Mouse (Mus musculus) 3T3-L1 (cell line): ENCODE measurements at regions not wholly inside any gene's neighbourhood (a gene's known extent, or its start where the extent isn't known, plus 50 kb on each side); places are given as distances from the start of the nearest gene placed in this dataset.

Experiments used
- DNase-seq: peaks from one replicate; pipeline ENCODE4 v3.0.0-alpha.2; 2015; ENCODE audit warnings: low read depth, low spot score

DNA sequence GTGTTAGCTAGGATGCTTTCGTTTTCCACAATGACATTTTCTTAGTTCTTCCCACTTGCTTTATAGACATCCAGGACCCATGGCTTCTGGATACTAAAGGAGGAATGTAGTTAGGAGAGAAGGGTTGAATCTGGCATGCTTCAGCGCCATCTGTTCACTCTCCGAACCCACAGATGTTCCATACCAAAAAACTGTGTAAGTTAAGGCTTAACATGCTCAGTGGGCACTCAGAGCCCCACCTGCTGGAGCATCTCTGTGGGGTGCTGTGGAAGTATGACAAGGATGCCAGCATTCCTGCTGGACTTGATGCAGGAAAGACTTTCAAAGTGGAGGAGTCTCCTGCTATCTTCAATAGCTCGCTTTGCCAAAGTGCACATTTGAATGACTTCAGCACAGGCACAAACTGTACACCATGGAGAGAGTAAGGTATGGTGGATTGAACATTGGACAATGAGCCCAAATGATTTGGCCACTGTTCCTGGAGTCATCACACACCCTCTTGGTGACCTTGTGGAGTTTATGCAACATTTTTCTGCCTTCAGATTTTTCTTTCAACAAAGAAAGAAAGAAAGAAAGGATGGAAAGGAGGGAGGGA, 802.3 kb downstream of the Cdh8 start:
- no peak for DNase-seq

DNA sequence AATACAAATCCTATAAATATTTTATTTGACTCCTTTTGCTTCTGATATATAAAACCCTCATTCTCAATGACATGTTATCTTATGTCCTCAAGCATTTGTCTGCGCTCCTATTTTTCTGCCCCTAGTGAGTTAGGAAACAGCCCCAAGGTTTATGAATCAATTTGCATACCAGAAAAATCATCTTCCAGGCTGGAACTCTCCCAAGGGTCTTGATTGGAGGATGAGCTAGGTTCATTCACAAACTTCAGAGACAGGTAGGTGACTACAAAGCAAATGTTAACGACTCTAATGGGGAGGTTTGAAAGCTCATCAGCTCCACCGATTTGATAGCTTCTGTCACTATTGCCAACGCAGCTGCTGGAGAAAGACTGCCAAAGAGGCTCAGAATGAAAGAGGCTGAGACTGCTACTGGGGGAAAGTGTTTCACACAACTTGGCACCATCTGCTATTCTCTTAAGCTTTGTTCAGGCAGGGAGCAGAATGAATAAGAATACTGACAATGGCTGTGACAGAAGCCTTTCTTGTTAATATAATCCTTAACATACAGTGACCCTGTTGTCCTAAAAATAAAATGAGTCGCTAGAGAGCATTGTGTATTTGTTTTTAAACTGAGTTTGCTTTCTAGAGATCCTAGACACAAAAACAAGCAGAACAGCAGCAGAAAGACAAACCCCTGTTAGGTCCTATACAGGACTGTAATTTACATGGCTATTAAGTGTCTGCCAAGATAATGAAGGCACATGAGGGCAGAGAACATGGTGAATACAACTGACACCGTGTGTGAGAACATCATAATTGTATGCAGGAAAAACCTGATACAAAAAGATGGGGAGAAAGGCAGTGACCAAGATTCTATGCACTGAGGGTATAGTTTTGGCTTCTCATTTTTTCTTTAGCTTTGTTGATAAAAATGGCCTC, 843.4 kb downstream of the Cdh8 start:
- no peak for DNase-seq

GRCm38 (mm10) chr8:98566661-98567060, 849.6 kb downstream of the Cdh8 start:
- no peak for DNase-seq

GRCm38 (mm10) chr8:98518459-98518858, 897.8 kb downstream of the Cdh8 start:
- DNase-seq: no peak

DNA sequence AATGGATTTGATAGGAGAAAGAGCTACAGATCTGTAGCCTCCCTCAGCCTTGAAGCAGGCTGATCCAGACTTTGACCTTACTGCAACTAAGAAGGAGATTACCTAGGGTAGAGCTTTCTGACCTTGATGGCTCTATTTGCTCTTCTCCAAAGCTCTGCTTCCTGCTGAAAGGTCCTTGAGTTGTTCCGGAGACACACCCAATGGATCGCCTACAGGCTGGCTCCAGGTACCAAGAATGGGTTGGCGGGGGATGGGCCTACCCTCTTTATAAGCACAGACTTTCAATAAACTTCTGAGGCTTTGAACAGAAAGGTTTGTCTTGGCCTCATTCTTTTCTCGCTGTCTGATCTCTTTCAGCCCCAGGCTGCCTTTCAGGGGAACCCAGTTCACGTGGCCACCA, 901.0 kb downstream of the Cdh8 start:
- DNase-seq: no peak

GRCm38 (mm10) chr8:98496793-98497192, 919.5 kb downstream of the Cdh8 start:
- no peak for DNase-seq

DNA sequence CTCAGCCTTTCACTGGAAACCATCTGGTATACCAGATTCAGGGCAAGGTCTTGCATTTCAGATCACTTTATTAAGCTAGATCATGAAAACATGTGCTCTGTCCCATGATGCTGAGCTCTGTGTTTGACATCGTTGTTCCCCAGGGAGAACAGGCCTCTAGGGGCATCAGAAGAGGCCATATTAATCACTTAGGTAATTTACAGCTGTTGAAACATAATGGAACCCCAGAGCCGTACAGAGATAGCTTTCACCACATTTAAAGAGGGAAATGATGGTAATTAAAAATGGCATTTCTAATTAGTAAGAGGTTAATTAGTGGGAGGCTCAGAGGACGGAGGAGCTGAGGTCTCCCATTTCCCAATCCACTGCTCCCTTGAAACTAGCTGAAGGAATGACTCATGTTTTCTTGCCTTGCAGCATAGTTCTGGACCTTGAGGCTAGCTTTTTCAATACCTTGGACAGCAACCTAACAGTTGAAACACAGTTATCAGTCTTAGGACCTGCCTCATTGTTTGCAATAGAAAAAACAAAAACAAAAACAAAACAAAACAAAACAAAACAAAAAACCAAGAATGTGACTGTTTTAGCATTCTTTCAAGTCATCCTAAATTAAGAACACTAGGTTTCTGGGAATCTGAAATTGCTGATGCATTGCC, 952.8 kb downstream of the Cdh8 start:
- DNase-seq: peak; percentile 25

DNA sequence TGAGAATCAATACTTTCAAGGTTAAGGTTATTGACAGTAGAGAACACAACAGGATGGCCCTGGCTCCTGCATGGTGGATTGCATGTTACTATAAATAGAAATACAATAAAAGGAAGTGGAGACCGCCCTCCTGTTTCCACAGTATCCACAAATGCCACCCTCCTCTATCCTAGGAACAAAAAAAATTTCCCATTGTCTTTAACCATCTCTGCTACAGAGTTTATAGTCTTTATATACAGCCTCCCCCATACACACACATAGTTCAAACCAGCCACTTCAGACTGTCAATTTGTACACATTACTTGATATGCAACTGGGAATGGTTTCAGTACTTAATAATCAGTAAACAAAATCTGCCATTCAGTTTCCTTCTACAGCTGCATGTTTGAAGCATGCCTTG, 960.7 kb downstream of the Cdh8 start:
- no peak for DNase-seq
